Mouse (Mus musculus) limb, embryonic 14.5 days (tissue): ENCODE results near the gene Meis1. TPM values are rescaled to one million over a fixed set of nuclear protein-coding genes. Genes with fewer than 3 reads are reported as not detected.

Experiments
- ATAC-seq: fragments of 200-750 bp; cut with Nextera tagmentation; 2 replicates; pipeline ENCODE4 v1.8.0; 2017; ENCODE audit warnings: low read depth, moderate number of reproducible peaks, moderate TSS enrichment; ENCODE audit not compliant: low FRiP score
- DNase-seq: peaks from one replicate; pipeline ENCODE4 v3.0.0-alpha.2; 2015; ENCODE audit warnings: low spot score
- H3K27ac ChIP-seq: fragments of 300-500 bp; sonication (generic); replicated peaks from 2 replicates; pipeline ENCODE4 v1.5.1; 2014; ENCODE audit warnings: low read depth, mild to moderate bottlenecking, low read length, moderate library complexity, mixed read lengths
- H3K27me3 ChIP-seq: fragments of 300-500 bp; sonication (generic); 2 replicates; pipeline ENCODE4 v1.6.1; 2014; ENCODE audit warnings: low read length, mixed read lengths; ENCODE audit not compliant: control insufficient read depth, insufficient read depth
- H3K36me3 ChIP-seq: fragments of 300-500 bp; sonication (generic); 2 replicates; pipeline ENCODE4 v1.6.1; 2014; ENCODE audit warnings: mild to moderate bottlenecking, low read length, moderate library complexity, mixed read lengths; ENCODE audit not compliant: control insufficient read depth, insufficient read depth
- H3K4me1 ChIP-seq: fragments of 300-500 bp; sonication (generic); 2 replicates; pipeline ENCODE4 v1.6.1; 2014; ENCODE audit warnings: antibody characterized with exemption, low read length, mixed read lengths; ENCODE audit not compliant: control insufficient read depth, insufficient read depth
- H3K4me2 ChIP-seq: fragments of 300-500 bp; sonication (generic); replicated peaks from 2 replicates; pipeline ENCODE4 v1.6.1; 2014; ENCODE audit warnings: low read depth, mild to moderate bottlenecking, low read length, moderate library complexity; ENCODE audit not compliant: severe bottlenecking
- H3K4me3 ChIP-seq: fragments of 300-500 bp; sonication (generic); replicated peaks from 2 replicates; pipeline ENCODE4 v1.5.1; 2014; ENCODE audit warnings: low read length
- H3K9ac ChIP-seq: fragments of 300-500 bp; sonication (generic); 2 replicates; pipeline ENCODE4 v1.6.1; 2014; ENCODE audit warnings: mild to moderate bottlenecking, low read depth, low read length, moderate library complexity; ENCODE audit not compliant: severe bottlenecking
- H3K9me3 ChIP-seq: fragments of 300-500 bp; sonication (generic); 2 replicates; pipeline ENCODE4 v1.6.1; 2016; ENCODE audit warnings: low read length; ENCODE audit not compliant: control insufficient read depth
- POLR2A ChIP-seq: fragments of 200-500 bp; IDR thresholded peaks from 2 replicates; pipeline ENCODE4 v1.8.0; 2012; ENCODE audit warnings: inconsistent platforms, mild to moderate bottlenecking, moderate library complexity, borderline replicate concordance; ENCODE audit not compliant: insufficient read depth, insufficient read length; ENCODE audit errors: extremely low read depth
- WGBS: fragments of 180-500 bp; shearing (Covaris S2); extraction: QIAGEN DNeasy Blood & Tissue Kit; methylation state at CpG from one replicate; pipeline ENCODE4 v1.1.7; 2014; 5-methylcytosine and 5-hydroxymethylcytosine counted together
- polyA plus RNA-seq, 2 experiments: library from polyadenylated mRNA; depleted of rRNA in 1 of 2; stranded (reverse) in 1 of 2; unstranded in 1 of 2; fragments of >200 nt; fragmentation: Nextera tagmentation in 1 of 2; extraction: Ambion mirVana in 1 of 2; gene quantifications; 2 replicates each; pipeline versions ENCODE4 v1.2.1 to v1.2.3; 2012 to 2014

Meis1 gene
- polyA plus RNA-seq, 2 experiments = 15.9 to 16.2 TPM

DNA sequence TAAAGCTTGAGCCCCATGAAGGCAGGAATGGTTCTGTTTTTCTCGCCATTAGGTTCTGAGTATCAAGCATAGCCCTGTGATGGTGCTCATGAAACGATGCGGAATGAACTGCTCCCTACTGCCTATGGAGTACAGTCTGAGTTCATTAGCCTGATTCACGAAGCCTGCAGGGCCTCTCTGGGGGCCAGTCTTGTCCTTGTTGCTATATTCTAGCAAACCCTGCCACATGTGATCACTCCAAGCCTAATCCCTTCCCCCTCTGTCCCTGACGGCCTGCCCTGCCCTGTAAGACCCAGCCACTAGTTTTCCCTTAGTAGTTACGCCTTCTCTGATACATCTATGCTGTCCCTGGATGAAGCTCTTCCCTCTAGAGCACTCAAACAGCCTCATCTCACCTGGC lies 26.0 kb downstream of the Meis1 start:
- Histone ChIP-seq H3K27me3 (no peaks in the 10 kb centered on the region), H3K4me1 (no peaks in the 10 kb centered on the region), H3K9me3 (no peaks in the 10 kb centered on the region), H3K4me2 (no peak overlapping the region), H3K4me3 (no peak overlapping the region), H3K9ac (no peak overlapping the region), H3K27ac (no peak overlapping the region), H3K36me3 (no peaks in the 10 kb centered on the region)
- WGBS = 67% methylated on average over 6 of the region's 6 CpGs
- DNase-seq = no peak
- TF ChIP-seq POLR2A = no peak
- ATAC-seq = no peak

DNA sequence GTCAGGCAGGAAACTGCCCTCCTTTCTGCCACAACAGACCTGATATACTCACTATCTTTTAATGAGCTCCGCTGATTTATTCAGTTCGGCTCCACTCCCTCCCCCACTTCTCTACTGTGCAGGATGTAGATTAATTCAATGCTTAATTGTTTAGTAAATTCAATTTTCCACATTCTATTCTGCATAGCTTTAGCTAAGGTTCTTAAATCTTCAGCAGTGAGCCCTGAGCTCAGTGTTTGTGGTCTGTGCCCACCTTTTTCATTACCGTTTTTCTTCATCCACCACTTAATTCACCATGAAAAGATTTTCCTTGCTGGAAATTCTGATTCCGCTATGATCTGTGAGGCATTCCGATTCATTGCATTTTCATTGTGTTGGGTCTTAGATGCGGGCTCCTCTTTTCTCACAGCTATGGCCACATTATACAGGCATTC lies 28.5 kb downstream of the Meis1 start:
- Histone ChIP-seq H3K4me3 (no peak overlapping the region), H3K4me2 (no peak overlapping the region), H3K4me1 (no peaks in the 10 kb centered on the region), H3K27me3 (no peaks in the 10 kb centered on the region), H3K36me3 (no peaks in the 10 kb centered on the region), H3K9ac (no peak overlapping the region), H3K27ac (no peak overlapping the region), H3K9me3 (no peaks in the 10 kb centered on the region)
- ATAC-seq = no peak
- 85% methylated on average over 6 of the region's 6 CpGs for WGBS
- no peak for DNase-seq
- no peak for TF ChIP-seq POLR2A

DNA sequence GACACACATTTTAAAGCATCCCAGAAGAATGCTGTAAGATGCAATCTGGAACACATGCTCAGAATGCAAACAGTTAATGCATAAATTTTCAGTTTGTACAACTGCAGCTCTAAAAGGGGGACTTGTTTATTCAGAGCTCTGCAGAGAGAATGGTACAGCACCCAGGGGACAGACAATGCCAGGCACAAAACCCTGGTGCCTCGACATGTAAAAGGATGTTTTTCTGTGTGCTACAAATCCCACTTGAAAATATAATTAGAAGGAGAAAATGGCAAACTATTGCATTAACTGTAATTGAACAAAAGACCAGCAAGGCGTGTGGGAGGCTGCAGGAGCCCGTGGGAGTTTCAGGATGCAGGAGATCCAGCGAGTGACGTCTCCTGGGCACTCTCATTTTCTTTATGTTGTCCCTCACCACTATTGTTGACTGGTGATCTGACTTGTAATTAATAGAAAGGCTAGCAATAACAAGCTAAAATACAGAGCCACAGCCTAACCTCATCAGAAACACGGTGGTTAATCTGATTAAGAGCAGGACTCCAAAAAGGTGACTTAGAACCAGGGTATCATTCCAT lies 29.0 kb downstream of the Meis1 start:
- Histone ChIP-seq H3K4me2 (no peak overlapping the region), H3K4me1 (no peaks in the 10 kb centered on the region), H3K36me3 (no peaks in the 10 kb centered on the region), H3K9me3 (no peaks in the 10 kb centered on the region), H3K9ac (no peak overlapping the region), H3K4me3 (no peak overlapping the region), H3K27me3 (no peaks in the 10 kb centered on the region), H3K27ac (no peak overlapping the region)
- 65% methylated on average over 6 of the region's 6 CpGs for WGBS
- no peak for ATAC-seq
- DNase-seq = no peak
- TF ChIP-seq POLR2A = no peak

DNA sequence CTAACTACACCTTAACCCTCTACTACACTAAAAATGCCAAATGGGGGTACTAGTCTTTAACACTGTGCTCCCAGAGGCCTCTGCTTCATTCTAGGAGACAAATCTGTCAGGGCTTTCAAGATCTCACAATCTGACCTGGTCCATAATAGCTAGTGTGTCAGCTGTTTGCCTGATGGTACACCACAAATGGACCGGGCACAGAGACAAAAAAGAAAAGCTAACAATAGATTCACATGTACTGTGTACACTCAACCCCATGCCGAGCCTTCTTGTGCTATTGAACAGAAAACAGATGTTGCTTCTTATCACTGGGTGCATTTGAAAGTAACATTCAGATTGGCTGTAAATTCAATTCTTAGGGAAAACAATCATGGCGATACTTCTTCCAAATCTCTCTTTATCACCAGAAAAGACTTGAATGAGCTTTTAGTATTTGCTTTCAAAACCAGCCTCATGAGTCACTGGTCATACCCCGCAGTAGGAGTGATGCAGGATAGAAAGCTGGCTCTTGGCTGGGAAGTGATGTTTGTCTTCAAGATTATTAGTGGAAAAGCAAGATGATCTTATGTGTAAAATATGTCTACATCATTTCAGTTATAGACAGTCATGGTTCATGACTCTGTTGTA lies 30.0 kb downstream of the Meis1 start:
- H3K9ac ChIP-seq = no peak overlapping the region
- no peaks in the 10 kb centered on the region for H3K9me3 ChIP-seq
- no peaks in the 10 kb centered on the region for H3K36me3 ChIP-seq
- no peaks in the 10 kb centered on the region for H3K27me3 ChIP-seq
- H3K4me3 ChIP-seq = no peak overlapping the region
- H3K4me2 ChIP-seq = no peak overlapping the region
- TF ChIP-seq POLR2A = no peak
- no peaks in the 10 kb centered on the region for H3K4me1 ChIP-seq
- no peak overlapping the region for H3K27ac ChIP-seq
- no peak for DNase-seq
- ATAC-seq = no peak
- WGBS = 77% methylated on average over 4 of the region's 4 CpGs

DNA sequence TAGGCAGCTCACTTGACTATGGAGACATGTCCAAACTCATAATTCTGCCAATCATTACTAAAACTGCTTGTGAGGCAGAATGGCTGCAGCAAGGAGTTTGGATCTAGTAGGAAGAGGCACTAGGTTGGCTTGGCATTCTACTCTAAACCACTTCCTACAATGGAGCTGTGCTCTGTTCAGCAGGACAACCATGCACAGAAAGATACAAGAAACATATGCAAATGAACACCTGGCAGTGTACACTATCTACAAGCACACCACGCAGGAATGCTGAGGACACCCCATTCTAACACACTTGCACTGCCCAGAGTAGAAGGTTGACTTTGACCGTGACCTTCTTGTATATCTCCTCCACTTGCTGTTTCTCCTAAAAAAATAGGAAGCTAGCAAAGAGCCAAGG lies 35.0 kb downstream of the Meis1 start:
- no peak overlapping the region for H3K27ac ChIP-seq
- 92% methylated on average over 2 of the region's 2 CpGs for WGBS
- H3K4me2 ChIP-seq = no peak overlapping the region
- no peak for DNase-seq
- H3K27me3 ChIP-seq = no peaks in the 10 kb centered on the region
- no peak for TF ChIP-seq POLR2A
- no peaks in the 10 kb centered on the region for H3K4me1 ChIP-seq
- no peaks in the 10 kb centered on the region for H3K9me3 ChIP-seq
- H3K9ac ChIP-seq = no peak overlapping the region
- no peak for ATAC-seq
- no peaks in the 10 kb centered on the region for H3K36me3 ChIP-seq
- no peak overlapping the region for H3K4me3 ChIP-seq
